Mouse (Mus musculus) brain, embryonic 14.5 days (tissue): ENCODE data around the gene Nfkbia.

Experiments used
- CTCF ChIP-seq: fragments of 200-500 bp; IDR thresholded peaks from 2 replicates; pipeline ENCODE4 v1.5.1; 2012; ENCODE audit warnings: inconsistent platforms, mild to moderate bottlenecking, moderate library complexity, borderline replicate concordance; ENCODE audit not compliant: insufficient read depth, insufficient read length; ENCODE audit errors: extremely low read depth
- POLR2A ChIP-seq: fragments of 200-500 bp; IDR thresholded peaks from 2 replicates; pipeline ENCODE4 v1.6.1; 2012; ENCODE audit warnings: mild to moderate bottlenecking, inconsistent platforms, borderline replicate concordance; ENCODE audit not compliant: poor library complexity, insufficient read depth, insufficient read length, severe bottlenecking; ENCODE audit errors: extremely low read depth

- TF ChIP-seq POLR2A: no peak
- no peak for TF ChIP-seq CTCF
Observed at GRCm38 (mm10) chr12:55508817-55509216, 16.4 kb upstream of the Nfkbia start.
